Mouse (Mus musculus) stomach, embryonic 16.5 days (tissue): ENCODE measurements at regions not wholly inside any gene's neighbourhood (a gene's known extent, or its start where the extent isn't known, plus 50 kb on each side); places are given as distances from the start of the nearest gene placed in this dataset.

Experiments
- ATAC-seq: fragments of 200-750 bp; cut with Nextera tagmentation; 2 replicates; pipeline ENCODE4 v1.8.0; 2017; ENCODE audit warnings: moderate number of reproducible peaks, moderate TSS enrichment; ENCODE audit not compliant: insufficient read depth, low FRiP score
- H3K27ac ChIP-seq: fragments of 300-500 bp; sonication (generic); 2 replicates; pipeline ENCODE4 v1.5.1; 2014; ENCODE audit warnings: low read length
- H3K27me3 ChIP-seq: fragments of 300-500 bp; sonication (generic); 2 replicates; pipeline ENCODE4 v1.6.1; 2014; ENCODE audit warnings: low read length, control low read depth, mixed read lengths; ENCODE audit not compliant: control insufficient read depth, insufficient read depth
- H3K36me3 ChIP-seq: fragments of 300-500 bp; sonication (generic); 2 replicates; pipeline ENCODE4 v1.6.1; 2014; ENCODE audit warnings: low read length; ENCODE audit not compliant: control insufficient read depth, insufficient read depth
- H3K4me1 ChIP-seq: fragments of 300-500 bp; sonication (generic); 2 replicates; pipeline ENCODE4 v1.6.1; 2014; ENCODE audit warnings: low read length, control low read depth, mixed read lengths; ENCODE audit not compliant: control insufficient read depth, insufficient read depth
- H3K4me2 ChIP-seq: fragments of 300-500 bp; sonication (generic); 2 replicates; pipeline ENCODE4 v1.6.1; 2014; ENCODE audit warnings: low read depth, low read length, mixed read lengths
- H3K4me3 ChIP-seq: fragments of 300-500 bp; sonication (generic); replicated peaks from 2 replicates; pipeline ENCODE4 v1.5.1; 2014; ENCODE audit warnings: mild to moderate bottlenecking, low read length
- H3K9ac ChIP-seq: fragments of 300-500 bp; sonication (generic); 2 replicates; pipeline ENCODE4 v1.6.1; 2014; ENCODE audit warnings: low read length
- H3K9me3 ChIP-seq: fragments of 300-500 bp; sonication (generic); replicated peaks from 2 replicates; pipeline ENCODE4 v1.6.1; 2016; ENCODE audit warnings: low read length, control low read depth; ENCODE audit not compliant: control insufficient read depth
- WGBS: fragments of 180-500 bp; shearing (Covaris S2); extraction: QIAGEN DNeasy Blood & Tissue Kit; methylation state at CpG from one replicate; pipeline ENCODE4 v1.1.7; 2014; 5-methylcytosine and 5-hydroxymethylcytosine counted together

GRCm38 (mm10) chr14:98387871-98388270 is 218.3 kb upstream of the Dach1 start:
- ATAC-seq = no peak
- Histone ChIP-seq H3K4me3 (no peak overlapping the region), H3K9ac (no peak overlapping the region), H3K27ac (no peak overlapping the region), H3K4me2 (no peak overlapping the region), H3K27me3 (no peaks in the 10 kb centered on the region), H3K36me3 (no peaks in the 10 kb centered on the region), H3K9me3 (no peaks in the 10 kb centered on the region), H3K4me1 (no peaks in the 10 kb centered on the region)
- 55% methylated on average over 4 of the region's 4 CpGs for WGBS
